Comparison of ENCODE assay signal across 30 mouse cellular contexts in genomic region chrX:37754385-37754784, GRCm38 (mm10). TPM values are rescaled to one million over a fixed set of nuclear protein-coding genes. Genes with fewer than 3 reads are reported as not detected.
DNase-seq lines count a peak whose midpoint lies in the region; ATAC-seq lines count a peak whose summit lies in the region.
"Had no signal": no experiment of that assay in that cellular context is flagged by ENCODE, and none has a peak within 500 bp of the region (broad histone marks: within the 10 kb centered on the region; RNA-seq: fewer than 3 reads in every experiment).

No protein-coding gene starts in this region.

- H3K4me2 ChIP-seq in heart, embryonic 12.5 days = no peak overlapping the region
- H3K4me2 ChIP-seq: embryonic facial prominence, embryonic 13.5 days; forebrain, embryonic 15.5 days; liver, embryonic 15.5 days; lung, embryonic 15.5 days; midbrain, embryonic 15.5 days; neural tube, embryonic 12.5 days; stomach, embryonic 15.5 days had no signal

- H3K27me3 ChIP-seq in heart, embryonic 12.5 days (replicated peaks) = no peaks in the 10 kb centered on the region
- H3K27me3 ChIP-seq: embryonic facial prominence, embryonic 13.5 days; forebrain, embryonic 15.5 days; liver, embryonic 15.5 days; lung, embryonic 15.5 days; midbrain, embryonic 15.5 days; neural tube, embryonic 12.5 days; stomach, embryonic 15.5 days had no signal

- H3K9me3 ChIP-seq in heart, embryonic 12.5 days (replicated peaks) = no peaks in the 10 kb centered on the region
- H3K9me3 ChIP-seq: embryonic facial prominence, embryonic 13.5 days; forebrain, embryonic 15.5 days; hindbrain, embryonic 10.5 days; liver, embryonic 15.5 days; lung, embryonic 15.5 days; midbrain, embryonic 15.5 days; neural tube, embryonic 12.5 days; stomach, embryonic 15.5 days had no signal

- WGBS in heart, embryonic 12.5 days = 77% methylated on average over 8 of the region's 8 CpGs

- ATAC-seq in heart, embryonic 12.5 days (ENCODE audit: insufficient number of reproducible peaks, low FRiP score) = no peak
- ATAC-seq: forebrain, embryonic 15.5 days; hindbrain, postnatal 0 days; midbrain, embryonic 15.5 days had no signal

- H3K36me3 ChIP-seq in heart, embryonic 12.5 days = no peaks in the 10 kb centered on the region
- H3K36me3 ChIP-seq: embryonic facial prominence, embryonic 13.5 days; forebrain, embryonic 15.5 days; hindbrain, embryonic 10.5 days; liver, embryonic 15.5 days; lung, embryonic 15.5 days; midbrain, embryonic 15.5 days; neural tube, embryonic 12.5 days; stomach, embryonic 15.5 days had no signal

- H3K4me3 ChIP-seq in heart, embryonic 12.5 days = no peak overlapping the region
- H3K4me3 ChIP-seq: embryonic facial prominence, embryonic 13.5 days; erythroblast, embryonic 14.5 days; forebrain, embryonic 15.5 days; hindbrain, embryonic 10.5 days; left cerebral cortex, adult 2 months; liver, embryonic 15.5 days; lung, embryonic 15.5 days; midbrain, embryonic 15.5 days; neural tube, embryonic 12.5 days; stomach, embryonic 15.5 days had no signal

- H3K27ac ChIP-seq in heart, embryonic 12.5 days (ENCODE audit: poor library complexity, severe bottlenecking) = no peak overlapping the region
- H3K27ac ChIP-seq: embryonic facial prominence, embryonic 13.5 days; forebrain, embryonic 15.5 days; hindbrain, embryonic 10.5 days; hindbrain, postnatal 0 days; left cerebral cortex, adult 2 months; liver, embryonic 15.5 days; lung, embryonic 15.5 days; midbrain, embryonic 15.5 days; neural tube, embryonic 12.5 days; stomach, embryonic 15.5 days had no signal

- H3K4me1 ChIP-seq in heart, embryonic 12.5 days (replicated peaks) = no peaks in the 10 kb centered on the region
- H3K4me1 ChIP-seq: embryonic facial prominence, embryonic 13.5 days; forebrain, embryonic 15.5 days; hindbrain, embryonic 10.5 days; liver, embryonic 15.5 days; lung, embryonic 15.5 days; midbrain, embryonic 15.5 days; neural tube, embryonic 12.5 days; stomach, embryonic 15.5 days had no signal

- DNase-seq in heart, adult 18-20 months = peak; percentile 1
- peak; percentile 16 for DNase-seq in testis, postnatal 10 days (ENCODE audit: low spot score)
- no peak for DNase-seq in testis, postnatal 14 days (ENCODE audit: low spot score)
- DNase-seq in NIH3T3 (ENCODE audit: low read depth) = peak; percentile 10
- no peak for DNase-seq in layer of hippocampus, adult 18-20 months (ENCODE audit: low spot score in 2 of 2)
- DNase-seq in adrenal gland, adult 18-20 months (ENCODE audit: low spot score in 2 of 2) = no peak
- DNase-seq: adrenal gland, postnatal 14 days; cerebellum, adult 2 months; cerebellum, postnatal 25 days; embryo, embryonic 11 days; gastrocnemius, postnatal 25 days; kidney, adult 9 months; liver; lung, postnatal 4 days had no signal

- no peak overlapping the region for H3K9ac ChIP-seq in heart, embryonic 12.5 days
- H3K9ac ChIP-seq: embryonic facial prominence, embryonic 13.5 days; forebrain, embryonic 15.5 days; liver, embryonic 15.5 days; lung, embryonic 15.5 days; midbrain, embryonic 15.5 days; neural tube, embryonic 12.5 days; stomach, embryonic 15.5 days had no signal

RNA-seq across cellular contexts. Expression of gene Rhox5, which starts 50.3 kb away (rescaled TPM):
- 1 to 10 TPM in 1 of 2 experiments, under 1 TPM in 1; 0.80 to 2.1 TPM for total RNA-seq in heart, adult 18-20 months (2021)
- 11.2 and 12.9 TPM in 2 replicates for polyA plus RNA-seq in heart, embryonic 12.5 days (2016; fragmentation: Nextera tagmentation; extraction: Ambion mirVana)
- not detected for total RNA-seq in layer of hippocampus, adult 18-20 months (2021)
- not detected for total RNA-seq in adrenal gland, adult 18-20 months (2021)
- total RNA-seq: adrenal gland, postnatal 14 days; gastrocnemius, postnatal 25 days; hindbrain, postnatal 0 days; layer of hippocampus, postnatal 10 days; left cerebral cortex, adult 2 months; left cerebral cortex, postnatal 36 days; megakaryocyte-erythroid progenitor cell, adult 5-6 weeks had no signal
- polyA plus RNA-seq: erythroblast, embryonic 14.5 days; forebrain, embryonic 15.5 days; large intestine, adult 2 months had no signal

Comparison
In these comparisons a context has a peak if more than half of its experiments do, and no peak if none do; other contexts are left out.
1. DNase-seq: peak in heart, adult 18-20 months (2 of 2), testis, postnatal 10 days (single experiment) and NIH3T3 (single experiment); none in testis, postnatal 14 days (single experiment), layer of hippocampus, adult 18-20 months (0 of 2) and adrenal gland, adult 18-20 months (0 of 2).